Mouse (Mus musculus): ENCODE data around the gene Dhrs7b.
"Not testable (repeated sequence)": the region's sequence is repeated elsewhere in the genome, so short reads cannot be mapped to it uniquely, and the experiment has no call there.

Gene Dhrs7b

GRCm38 (mm10) chr11:60841467-60842200, 11.2 kb downstream of the Dhrs7b start:
- no peak for DNase-seq (ENCODE audit: low read depth)

- no peak for DNase-seq (ENCODE audit: low read depth)
These were observed 13.0 kb downstream of the Dhrs7b start for GRCm38 (mm10) chr11:60843412-60843811.

- no peak for DNase-seq (ENCODE audit: low read depth)
These were observed 15.0 kb downstream of the Dhrs7b start for GRCm38 (mm10) chr11:60845415-60845814.

GRCm38 (mm10) chr11:60856587-60856986, 26.2 kb downstream of the Dhrs7b start:
- DNase-seq (ENCODE audit: low read depth), result no peak

GRCm38 (mm10) chr11:60861993-60862392, 31.6 kb downstream of the Dhrs7b start:
- no peak for DNase-seq (ENCODE audit: low read depth)

- no peak for DNase-seq (ENCODE audit: low read depth)
These were observed 32.8 kb downstream of the Dhrs7b start for GRCm38 (mm10) chr11:60863196-60863595.

GRCm38 (mm10) chr11:60864166-60864565, 33.7 kb downstream of the Dhrs7b start:
- no peak for DNase-seq (ENCODE audit: low read depth)

- no peak for DNase-seq (ENCODE audit: low read depth)
These were observed 34.5 kb downstream of the Dhrs7b start for GRCm38 (mm10) chr11:60864916-60865315.

GRCm38 (mm10) chr11:60866021-60866420, 35.6 kb downstream of the Dhrs7b start:
- DNase-seq (ENCODE audit: low read depth), result no peak

GRCm38 (mm10) chr11:60867456-60867855, 37.0 kb downstream of the Dhrs7b start:
- no peak for DNase-seq (ENCODE audit: low read depth)

GRCm38 (mm10) chr11:60867904-60868303, 37.5 kb downstream of the Dhrs7b start:
- no peak for DNase-seq (ENCODE audit: low read depth)

- DNase-seq (ENCODE audit: low read depth), result not testable (repeated sequence)
These were observed 39.0 kb downstream of the Dhrs7b start for GRCm38 (mm10) chr11:60869471-60869870.

GRCm38 (mm10) chr11:60871409-60871808, 41.0 kb downstream of the Dhrs7b start:
- DNase-seq (ENCODE audit: low read depth), result no peak

GRCm38 (mm10) chr11:60873101-60873500, 42.7 kb downstream of the Dhrs7b start:
- peak; percentile 54 for DNase-seq (ENCODE audit: low read depth)

- no peak for DNase-seq (ENCODE audit: low read depth)
These were observed 47.7 kb downstream of the Dhrs7b start for GRCm38 (mm10) chr11:60878056-60878612.

GRCm38 (mm10) chr11:60878675-60879294, 48.4 kb downstream of the Dhrs7b start, which contains the start of gene Tmem11:
Gene Tmem11, minus strand, starts transcription at chr11:60879272.
- peak; percentile 96 for DNase-seq (ENCODE audit: low read depth)

GRCm38 (mm10) chr11:60879423-60879822, 49.0 kb downstream of the Dhrs7b start:
- DNase-seq (ENCODE audit: low read depth), result peak; percentile 88

GRCm38 (mm10) chr11:60880559-60880958, 50.1 kb downstream of the Dhrs7b start:
- DNase-seq (ENCODE audit: low read depth), result no peak

- DNase-seq (ENCODE audit: low read depth), result no peak
These were observed 52.0 kb downstream of the Dhrs7b start for GRCm38 (mm10) chr11:60882386-60882785.

- DNase-seq (ENCODE audit: low read depth), result not testable (repeated sequence)
These were observed 56.6 kb downstream of the Dhrs7b start for GRCm38 (mm10) chr11:60886986-60887385.

GRCm38 (mm10) chr11:60889861-60890260, 59.4 kb downstream of the Dhrs7b start:
- no peak for DNase-seq (ENCODE audit: low read depth)

GRCm38 (mm10) chr11:60890286-60890685, 59.9 kb downstream of the Dhrs7b start:
- no peak for DNase-seq (ENCODE audit: low read depth)

- DNase-seq (ENCODE audit: low read depth), result no peak
These were observed 60.3 kb downstream of the Dhrs7b start for GRCm38 (mm10) chr11:60890744-60891143.

All from naive thymus-derived CD4-positive, alpha-beta T cell, adult 2 months (primary cell).